Mouse (Mus musculus) spleen, adult 18-20 months (tissue): ENCODE measurements at regions not wholly inside any gene's neighbourhood (a gene's known extent, or its start where the extent isn't known, plus 50 kb on each side); places are given as distances from the start of the nearest gene placed in this dataset.

ENCODE experiments used
- DNase-seq, 2 experiments: peaks; one replicate each; pipeline ENCODE4 v3.0.0; 2022; ENCODE audit warnings: mixed read lengths in 2 of 2

- DNase-seq: no peak
Observed at GRCm38 (mm10) chr1:184534511-184534910, 197.9 kb downstream of the Hlx start.

DNA sequence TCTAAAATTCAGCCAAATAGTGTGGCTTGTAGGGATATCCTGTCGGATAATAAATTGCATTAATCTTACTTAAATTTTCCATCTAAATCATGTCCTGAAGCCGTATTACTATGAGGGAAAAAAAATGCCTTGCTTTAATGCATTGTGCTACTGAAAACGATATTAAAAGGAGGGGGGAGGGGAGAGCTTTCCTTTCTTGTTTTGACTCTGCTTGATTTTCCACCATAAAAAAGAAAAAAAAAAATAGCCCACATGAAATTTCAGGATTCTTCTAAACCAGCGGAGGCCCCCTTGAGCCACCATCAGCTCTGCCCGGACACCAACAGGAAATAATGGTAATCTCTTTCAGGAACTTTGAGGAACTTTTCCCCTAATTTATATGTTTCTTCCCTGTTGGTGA, 198.5 kb downstream of the Hlx start:
- no peak for DNase-seq

- DNase-seq: no peak
Observed at GRCm38 (mm10) chr1:184532488-184533055, 199.8 kb downstream of the Hlx start.

- DNase-seq: no peak
Observed at GRCm38 (mm10) chr1:184530606-184531320, 201.7 kb downstream of the Hlx start.

- DNase-seq: no peak
Observed at GRCm38 (mm10) chr1:184525740-184526139, 206.7 kb downstream of the Hlx start.

DNA sequence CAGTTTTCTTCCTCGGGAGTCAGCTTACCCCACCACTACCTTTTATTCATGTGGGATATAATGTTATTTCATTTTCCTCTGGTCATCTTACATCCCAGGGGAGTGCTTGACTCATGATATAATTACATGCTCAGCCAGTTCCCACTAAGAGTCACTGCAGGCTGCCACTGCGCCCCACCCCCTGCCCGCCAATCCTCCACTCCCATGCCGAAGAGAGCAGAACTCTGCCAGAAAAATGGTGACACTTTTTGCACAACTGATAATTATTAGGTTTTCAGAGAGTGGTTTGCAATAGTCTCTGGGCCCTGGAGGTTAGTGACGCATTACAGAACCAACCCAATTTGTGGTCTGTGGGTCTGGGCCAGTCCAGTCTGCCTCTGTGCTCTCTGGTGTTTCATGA, 212.9 kb downstream of the Hlx start:
- no peak for DNase-seq

DNA sequence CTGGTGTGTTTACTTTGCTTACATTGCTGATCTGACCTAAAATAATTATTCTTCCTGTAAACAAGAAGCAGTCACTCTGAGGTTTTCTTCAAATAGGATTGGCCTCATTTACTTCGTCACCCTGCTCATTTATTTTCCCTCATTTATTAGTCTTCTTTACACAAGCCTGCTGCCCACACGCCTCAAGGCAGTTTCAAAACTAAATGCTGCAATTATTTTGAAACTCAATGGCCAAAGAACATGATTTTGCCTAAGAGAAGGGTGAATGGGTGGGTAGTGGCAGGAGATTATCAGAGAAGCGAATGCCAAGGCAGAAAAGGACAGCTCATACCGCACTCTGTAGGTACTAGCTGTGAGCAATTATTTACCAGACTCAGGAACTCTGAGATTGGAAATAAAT, 227.8 kb downstream of the Hlx start:
- DNase-seq: no peak

DNA sequence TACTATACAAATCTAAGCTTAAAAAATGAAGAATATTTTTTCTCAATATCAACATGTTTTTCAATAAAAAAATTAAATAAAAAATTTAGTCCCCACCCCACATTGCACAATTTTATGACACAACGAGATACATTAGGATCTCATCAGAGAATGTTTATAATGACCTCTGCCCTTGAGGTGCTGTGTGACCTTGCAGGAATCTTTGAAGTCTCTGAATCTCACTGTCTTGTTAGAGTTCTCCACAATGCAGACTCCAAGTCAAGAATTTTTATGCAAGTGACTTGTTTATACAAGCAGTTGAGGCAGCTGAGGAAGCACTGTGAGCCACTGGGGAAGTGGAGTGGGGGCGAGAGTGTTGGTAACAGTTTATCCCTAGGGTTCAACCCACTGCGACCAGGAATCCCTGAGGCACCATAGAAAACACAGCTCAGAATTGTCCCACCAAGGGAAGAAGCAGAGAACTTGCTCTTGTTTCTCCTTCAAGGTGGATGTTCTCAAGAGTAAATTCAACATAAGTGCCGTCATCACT, 228.5 kb downstream of the Hlx start:
- no peak for DNase-seq

DNA sequence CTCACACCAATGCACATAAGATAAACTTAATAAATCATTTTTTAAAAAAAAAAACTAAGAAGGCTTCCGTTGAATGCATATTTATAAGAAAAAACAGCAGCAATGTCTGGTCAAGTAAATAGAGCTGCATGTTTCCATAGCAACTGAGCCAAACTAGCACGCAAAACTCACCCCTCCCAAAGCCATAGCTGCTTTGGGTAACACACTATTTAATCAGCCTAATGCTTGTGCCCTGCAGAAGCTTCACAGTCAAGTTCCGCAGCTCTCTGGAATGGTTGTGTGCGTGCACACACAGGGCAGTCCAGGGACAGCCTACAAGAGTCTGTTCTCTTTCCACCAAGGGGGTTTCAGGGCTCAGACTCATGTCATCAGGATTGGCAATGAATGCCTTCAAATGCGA, 231.7 kb downstream of the Hlx start:
- DNase-seq: no peak

- DNase-seq: no peak
Observed at GRCm38 (mm10) chr1:184498909-184499525, 233.4 kb downstream of the Hlx start.

GRCm38 (mm10) chr1:184497007-184497406, 235.4 kb downstream of the Hlx start:
- no peak for DNase-seq

DNA sequence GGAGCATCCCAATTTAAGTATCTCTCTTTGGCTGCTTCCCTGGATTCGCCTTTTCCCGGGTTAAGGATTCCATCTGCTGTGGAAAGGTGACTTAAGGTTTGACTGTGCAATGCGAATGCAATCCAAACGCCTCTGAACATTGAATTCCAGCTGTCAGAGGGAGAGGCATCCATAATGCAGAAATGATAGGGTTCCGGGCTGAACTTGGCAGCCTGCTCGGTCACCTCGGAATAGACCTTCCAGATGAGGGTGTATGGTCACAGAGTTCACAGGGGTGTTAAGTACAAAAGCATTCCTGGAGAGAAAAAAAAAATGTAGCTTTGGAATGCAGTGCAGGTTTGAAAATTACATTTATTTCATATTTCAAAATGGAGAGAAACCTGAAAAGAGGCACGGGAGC, 238.6 kb downstream of the Hlx start:
- no peak for DNase-seq

DNA sequence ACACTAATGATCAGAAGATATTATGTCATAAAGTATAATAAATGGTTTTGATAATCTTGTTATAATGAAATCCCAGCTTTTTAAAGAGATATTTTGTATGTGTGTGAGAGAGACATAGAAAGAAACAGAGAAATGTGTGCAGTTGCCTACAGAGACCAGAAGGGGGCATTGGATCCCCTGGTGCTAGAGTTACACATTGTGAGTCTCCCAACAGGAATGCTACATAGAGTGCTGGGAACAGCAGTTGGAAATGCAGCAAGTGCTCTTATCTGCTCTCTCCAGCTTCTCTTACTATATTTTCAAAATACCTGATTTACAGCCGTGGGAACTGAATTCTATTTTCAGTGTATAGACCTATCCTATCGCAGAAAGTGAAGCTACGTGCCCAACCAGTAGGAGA, 240.3 kb downstream of the Hlx start:
- no peak for DNase-seq

GRCm38 (mm10) chr1:184491252-184491651, 241.2 kb downstream of the Hlx start:
- no peak for DNase-seq

- no peak for DNase-seq
Observed at GRCm38 (mm10) chr1:184487409-184487808, 245.0 kb downstream of the Hlx start.

- no peak for DNase-seq
Observed at GRCm38 (mm10) chr1:184484801-184485200, 247.6 kb downstream of the Hlx start.

- DNase-seq: no peak
Observed at GRCm38 (mm10) chr1:184483371-184483770, 249.0 kb downstream of the Hlx start.

DNA sequence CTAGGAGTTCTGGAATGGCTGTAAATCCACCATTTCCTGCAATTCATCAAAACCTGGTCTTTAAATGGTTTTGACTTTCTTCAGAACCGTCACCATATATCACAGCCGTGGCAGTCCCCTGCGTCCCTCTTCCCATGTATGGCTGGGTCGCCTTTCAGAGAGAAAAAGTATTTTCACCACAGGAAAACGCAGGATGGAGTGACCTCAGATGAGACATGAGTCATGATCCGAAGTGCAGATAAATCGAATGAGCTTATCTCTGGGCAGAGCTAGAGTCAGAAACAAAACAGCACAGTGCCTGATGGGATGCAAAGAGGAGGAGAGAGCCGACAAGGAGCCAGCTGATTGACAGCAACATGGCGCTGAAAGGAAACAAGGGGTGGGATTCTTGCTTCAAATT, 250.4 kb downstream of the Hlx start:
- no peak for DNase-seq

DNA sequence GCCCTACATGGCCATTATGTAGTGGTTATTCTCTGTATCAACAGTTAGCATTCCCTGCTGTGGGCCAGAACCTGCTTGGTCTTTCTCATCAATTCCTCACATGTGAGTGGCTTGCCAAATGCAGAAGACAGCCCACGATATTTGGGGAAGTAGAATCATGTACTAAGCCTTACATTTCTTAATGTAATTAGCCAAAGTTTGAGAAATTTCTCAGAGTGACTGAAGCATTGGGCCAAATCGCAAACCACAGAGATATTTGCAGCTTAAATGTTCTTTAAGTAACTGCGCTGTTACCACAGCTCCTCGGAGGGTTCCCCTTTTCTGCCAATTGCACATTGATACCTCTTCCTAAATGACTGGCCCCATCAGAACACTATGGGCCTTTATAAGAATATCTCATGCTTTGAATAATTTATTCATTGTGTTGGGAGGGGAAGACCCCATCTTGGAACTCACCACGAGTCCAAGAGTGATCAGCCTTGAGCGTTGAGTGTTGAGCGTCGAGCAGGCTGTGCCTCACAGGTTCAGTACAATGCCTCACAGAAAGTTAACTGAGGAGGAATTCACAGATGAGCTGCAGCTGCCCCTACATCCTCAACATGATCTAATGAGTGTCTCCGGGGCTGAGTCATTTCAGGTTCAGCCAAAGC, 251.7 kb downstream of the Hlx start:
- DNase-seq: no peak

DNA sequence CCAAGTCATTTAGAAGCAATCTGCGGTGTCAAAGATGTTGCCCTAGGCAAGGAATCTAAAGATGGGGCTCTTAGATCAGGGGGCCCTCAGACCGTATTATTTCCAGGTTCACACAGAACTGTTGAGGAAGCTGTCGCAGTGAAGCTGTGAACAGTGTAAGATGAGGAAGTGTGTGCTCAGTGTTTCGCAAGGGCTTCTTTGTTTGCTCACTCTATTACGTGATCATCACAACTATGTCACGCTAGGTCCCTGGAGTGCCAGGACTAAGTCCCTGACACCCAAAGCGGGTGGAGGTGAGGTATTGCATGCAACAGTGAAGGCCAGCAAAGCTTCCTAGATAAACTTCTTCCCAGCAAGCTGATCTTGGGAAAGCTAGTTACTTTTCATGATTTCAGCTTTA, 254.4 kb downstream of the Hlx start:
- DNase-seq: no peak

DNA sequence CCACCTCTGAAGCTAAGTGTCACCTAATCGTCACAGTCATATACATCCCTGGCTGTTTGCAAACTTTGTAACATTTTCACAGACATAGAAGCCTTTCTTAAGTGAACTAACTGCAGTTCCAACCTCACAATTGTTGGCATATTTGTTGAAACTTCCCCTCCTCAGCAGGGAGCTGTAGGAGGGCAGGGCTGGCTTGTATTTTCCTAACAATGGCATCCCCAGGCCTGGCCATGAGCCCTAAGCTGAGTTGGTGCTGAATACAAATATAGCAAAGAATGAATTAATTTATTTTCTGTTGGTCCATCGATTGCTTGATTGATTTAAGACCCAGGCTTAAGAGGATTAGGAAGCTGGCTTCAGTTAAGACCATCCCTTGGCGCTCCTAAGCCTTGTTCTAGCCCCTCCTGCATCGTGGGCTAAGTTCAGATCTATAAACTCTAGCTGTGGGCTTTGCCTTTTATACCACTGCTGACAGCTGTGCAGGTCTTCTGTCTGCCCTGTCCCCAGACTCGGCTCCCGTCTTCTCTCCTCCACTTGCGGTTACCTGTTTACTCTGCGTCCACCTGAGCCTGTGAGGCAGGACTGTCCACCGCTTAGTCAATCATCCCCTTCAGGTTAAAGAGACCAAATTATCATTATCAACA, 269.8 kb downstream of the Hlx start:
- no peak for DNase-seq

- no peak for DNase-seq
Observed at GRCm38 (mm10) chr1:184461411-184461810, 271.0 kb downstream of the Hlx start.

DNA sequence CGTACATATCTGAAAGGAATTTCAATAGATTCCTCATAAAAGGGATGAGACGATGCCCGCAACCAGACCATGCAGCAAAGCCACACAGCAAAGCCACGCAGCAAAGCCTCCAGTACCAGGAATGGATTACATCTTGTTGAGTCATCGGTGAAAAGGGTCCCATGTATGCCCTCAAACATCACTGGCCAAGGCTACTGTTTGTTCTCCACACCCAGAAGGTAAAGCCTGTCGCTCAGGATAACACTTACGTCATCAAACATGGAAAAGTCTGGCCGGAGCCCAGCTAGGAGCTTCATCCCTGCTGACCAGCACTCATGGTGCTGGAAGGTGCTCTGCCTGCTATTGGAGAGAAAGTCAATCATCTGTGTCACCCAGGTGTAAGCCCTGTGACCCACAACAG, 275.7 kb downstream of the Hlx start:
- no peak for DNase-seq
